Mouse (Mus musculus) forebrain, postnatal 0 days (tissue): ENCODE measurements around the gene Rfx8. TPM values are rescaled to one million over a fixed set of nuclear protein-coding genes. Genes with fewer than 3 reads are reported as not detected.

ENCODE experiments used
- ATAC-seq: fragments of 200-750 bp; cut with Nextera tagmentation; 2 replicates; pipeline ENCODE4 v1.8.0; 2017; ENCODE audit warnings: mild to moderate bottlenecking, moderate library complexity
- DNase-seq: peaks from one replicate; pipeline ENCODE4 v3.0.0-alpha.2; 2015
- H3K27ac ChIP-seq: fragments of 300-500 bp; sonication (generic); 2 replicates; pipeline ENCODE4 v1.5.1; 2014; ENCODE audit warnings: low read depth, mild to moderate bottlenecking, antibody characterized with exemption, low read length, moderate library complexity, mixed read lengths
- H3K27me3 ChIP-seq: fragments of 300-500 bp; sonication (generic); 2 replicates; pipeline ENCODE4 v1.6.1; 2014; ENCODE audit warnings: mild to moderate bottlenecking, low read length, mixed read lengths; ENCODE audit not compliant: insufficient read depth
- H3K36me3 ChIP-seq: fragments of 300-500 bp; sonication (generic); 2 replicates; pipeline ENCODE4 v1.6.1; 2014; ENCODE audit warnings: mild to moderate bottlenecking, moderate library complexity; ENCODE audit not compliant: insufficient read depth
- H3K4me1 ChIP-seq: fragments of 300-500 bp; sonication (generic); 2 replicates; pipeline ENCODE4 v1.6.1; 2014; ENCODE audit warnings: antibody characterized with exemption; ENCODE audit not compliant: insufficient read depth
- H3K4me2 ChIP-seq: fragments of 300-500 bp; sonication (generic); 2 replicates; pipeline ENCODE4 v1.6.1; 2014; ENCODE audit warnings: low read depth, mild to moderate bottlenecking, moderate library complexity
- H3K4me3 ChIP-seq: fragments of 300-500 bp; sonication (generic); 2 replicates; pipeline ENCODE4 v1.5.1; 2014; ENCODE audit warnings: low read depth, low read length, mixed read lengths
- H3K9ac ChIP-seq: fragments of 300-500 bp; sonication (generic); 2 replicates; pipeline ENCODE4 v1.6.1; 2014; ENCODE audit warnings: mild to moderate bottlenecking
- H3K9me3 ChIP-seq: fragments of 300-500 bp; sonication (generic); 2 replicates; pipeline ENCODE4 v1.6.1; 2016; ENCODE audit warnings: low read length
- CTCF ChIP-seq: sonication (generic); IDR thresholded peaks from 2 replicates; pipeline ENCODE4 v1.5.1; 2016; ENCODE audit warnings: antibody characterized with exemption, control low read depth, low read depth
- WGBS: fragments of 180-500 bp; shearing (Covaris S2); extraction: QIAGEN DNeasy Blood & Tissue Kit; methylation state at CpG from one replicate; pipeline ENCODE4 v1.1.7; 2014; 5-methylcytosine and 5-hydroxymethylcytosine counted together
- polyA plus RNA-seq: library from polyadenylated mRNA; unstranded; fragments of >200 nt; fragmentation: Nextera tagmentation; extraction: Ambion mirVana; gene quantifications from 2 replicates; pipeline ENCODE4 v1.2.1, GENCODE M21; 2015
- total RNA-seq: library from RNA; depleted of rRNA; stranded (reverse); fragments of >200 nt; gene quantifications from 2 replicates; pipeline ENCODE4 v1.2.3, GENCODE M21; 2014

The Rfx8 gene
- total and polyA plus RNA-seq, 2 experiments from 2014 or later, result 0.22 to 0.52 TPM

GRCm38 (mm10) chr1:39680546-39680945, 40.3 kb downstream of the Rfx8 start:
- no peak overlapping the region for H3K4me3 ChIP-seq
- no peaks in the 10 kb centered on the region for H3K36me3 ChIP-seq
- ATAC-seq, result no peak
- DNase-seq, result no peak
- no peak overlapping the region for H3K9ac ChIP-seq
- H3K27me3 ChIP-seq, result no peaks in the 10 kb centered on the region
- peak; percentile 34; the same call in 1 of the 2 replicates for TF ChIP-seq CTCF
- H3K27ac ChIP-seq, result no peak overlapping the region
- H3K9me3 ChIP-seq, result no peaks in the 10 kb centered on the region
- 69% methylated on average over 6 of the region's 6 CpGs for WGBS
- no peak overlapping the region for H3K4me2 ChIP-seq
- H3K4me1 ChIP-seq, result no peaks in the 10 kb centered on the region

GRCm38 (mm10) chr1:39678883-39679282, 41.9 kb downstream of the Rfx8 start:
- no peak for TF ChIP-seq CTCF

GRCm38 (mm10) chr1:39676221-39676876, 44.4 kb downstream of the Rfx8 start:
- no peak overlapping the region for H3K4me3 ChIP-seq
- no peak overlapping the region for H3K27ac ChIP-seq
- no peaks in the 10 kb centered on the region for H3K9me3 ChIP-seq
- no peak overlapping the region for H3K9ac ChIP-seq
- H3K4me1 ChIP-seq, result no peaks in the 10 kb centered on the region
- 90% methylated on average over 5 of the region's 5 CpGs for WGBS
- no peaks in the 10 kb centered on the region for H3K36me3 ChIP-seq
- no peaks in the 10 kb centered on the region for H3K27me3 ChIP-seq
- ATAC-seq (no peak), DNase-seq (no peak)
- H3K4me2 ChIP-seq, result no peak overlapping the region
- no peak for TF ChIP-seq CTCF

More at GRCm38 (mm10) chr1:39678883-39679282, 41.9 kb downstream of the Rfx8 start:
- ATAC-seq (no peak), DNase-seq (no peak)
- Histone ChIP-seq H3K4me3 (no peak overlapping the region), H3K9me3 (no peaks in the 10 kb centered on the region), H3K4me2 (no peak overlapping the region), H3K4me1 (no peaks in the 10 kb centered on the region), H3K27me3 (no peaks in the 10 kb centered on the region), H3K27ac (no peak overlapping the region), H3K9ac (no peak overlapping the region), H3K36me3 (no peaks in the 10 kb centered on the region)
- WGBS, result 65% methylated on average over 8 of the region's 8 CpGs

- no peak for TF ChIP-seq CTCF
- DNase-seq (no peak), ATAC-seq (no peak)
- no peaks in the 10 kb centered on the region for H3K36me3 ChIP-seq
- no peak overlapping the region for H3K9ac ChIP-seq
- H3K27ac ChIP-seq, result no peak overlapping the region
- no peaks in the 10 kb centered on the region for H3K9me3 ChIP-seq
- no peak overlapping the region for H3K4me3 ChIP-seq
- H3K27me3 ChIP-seq, result no peaks in the 10 kb centered on the region
- WGBS, result 72% methylated on average over 9 of the region's 9 CpGs
- H3K4me1 ChIP-seq, result no peaks in the 10 kb centered on the region
- H3K4me2 ChIP-seq, result no peak overlapping the region
Observed at GRCm38 (mm10) chr1:39672362-39673105, 48.3 kb downstream of the Rfx8 start.

- Histone ChIP-seq H3K27ac (no peak overlapping the region), H3K27me3 (no peaks in the 10 kb centered on the region), H3K4me3 (no peak overlapping the region), H3K4me1 (no peaks in the 10 kb centered on the region), H3K4me2 (no peak overlapping the region), H3K36me3 (no peaks in the 10 kb centered on the region), H3K9me3 (no peaks in the 10 kb centered on the region), H3K9ac (no peak overlapping the region)
- no peak for TF ChIP-seq CTCF
- ATAC-seq (no peak), DNase-seq (no peak)
- 93% methylated on average over 17 of the region's 17 CpGs for WGBS
Observed at GRCm38 (mm10) chr1:39670211-39670935, 50.4 kb downstream of the Rfx8 start.

GRCm38 (mm10) chr1:39666751-39667252, 54.0 kb downstream of the Rfx8 start:
- DNase-seq, result no peak
- peak; percentile 73 for ATAC-seq
- no peak for TF ChIP-seq CTCF

More at GRCm38 (mm10) chr1:39666751-39667252, 54.0 kb downstream of the Rfx8 start:
- Histone ChIP-seq H3K27ac (no peak overlapping the region), H3K27me3 (no peaks in the 10 kb centered on the region), H3K4me1 (no peaks in the 10 kb centered on the region), H3K36me3 (no peaks in the 10 kb centered on the region), H3K4me3 (no peak overlapping the region), H3K9ac (no peak overlapping the region), H3K4me2 (no peak overlapping the region), H3K9me3 (no peaks in the 10 kb centered on the region)
- 35% methylated on average over 12 of the region's 12 CpGs for WGBS
